Mouse (Mus musculus): ENCODE measurements at regions not wholly inside any gene's neighbourhood (a gene's known extent, or its start where the extent isn't known, plus 50 kb on each side); places are given as distances from the start of the nearest gene placed in this dataset.
A peak's percentile ranks its signal among the peaks of the same experiment; 100 is the strongest.
"Not testable (repeated sequence)": the region's sequence is repeated elsewhere in the genome, so short reads cannot be mapped to it uniquely, and the experiment has no call there.

DNA sequence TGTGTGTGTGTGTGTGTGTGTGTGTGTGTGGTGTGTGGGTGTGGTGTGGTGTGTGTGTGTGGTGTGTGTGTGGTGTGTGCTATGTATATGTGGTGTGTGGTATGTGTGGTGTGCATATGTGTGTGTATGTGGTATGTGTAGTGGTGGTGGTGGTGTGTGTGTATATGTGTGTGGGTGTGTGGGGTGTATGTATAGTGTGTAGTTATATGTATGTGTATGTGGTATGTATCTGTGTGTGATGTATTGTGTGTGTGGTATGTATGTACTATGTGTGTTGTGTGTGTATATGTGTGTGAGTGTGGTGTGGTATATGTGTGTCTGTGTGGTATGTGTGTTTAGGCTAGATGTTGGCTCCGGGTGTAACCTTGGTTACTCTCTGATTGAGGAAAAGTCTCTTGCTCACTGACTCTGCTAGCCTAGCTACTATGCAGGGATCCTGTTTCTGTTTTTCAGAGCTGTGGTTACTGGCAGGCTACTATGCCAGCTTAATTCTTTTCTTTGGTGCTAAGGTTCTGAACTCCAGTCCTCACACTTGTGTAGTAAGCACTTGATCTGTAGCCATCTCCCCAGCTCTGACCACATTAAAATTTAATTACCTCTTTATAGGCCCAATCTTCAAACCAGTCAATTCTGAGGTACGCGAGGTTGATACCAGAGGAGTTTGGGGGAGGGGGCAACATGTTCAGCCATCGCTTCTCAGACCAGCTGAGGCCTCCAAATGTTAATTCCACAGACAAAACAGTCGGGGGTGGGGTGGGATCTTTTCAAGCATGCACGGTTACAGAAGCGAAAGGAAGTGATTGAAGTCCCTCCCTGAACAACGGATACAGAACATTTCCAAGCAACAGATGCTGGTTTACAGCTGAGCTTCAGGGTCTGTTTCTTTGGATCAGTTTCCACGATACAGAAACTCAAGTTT, 126.4 kb upstream of the Camk1g start:
- H3K27ac ChIP-seq, result no peak overlapping the region
- WGBS, result 40% methylated on average over 9 of the region's 9 CpGs

DNA sequence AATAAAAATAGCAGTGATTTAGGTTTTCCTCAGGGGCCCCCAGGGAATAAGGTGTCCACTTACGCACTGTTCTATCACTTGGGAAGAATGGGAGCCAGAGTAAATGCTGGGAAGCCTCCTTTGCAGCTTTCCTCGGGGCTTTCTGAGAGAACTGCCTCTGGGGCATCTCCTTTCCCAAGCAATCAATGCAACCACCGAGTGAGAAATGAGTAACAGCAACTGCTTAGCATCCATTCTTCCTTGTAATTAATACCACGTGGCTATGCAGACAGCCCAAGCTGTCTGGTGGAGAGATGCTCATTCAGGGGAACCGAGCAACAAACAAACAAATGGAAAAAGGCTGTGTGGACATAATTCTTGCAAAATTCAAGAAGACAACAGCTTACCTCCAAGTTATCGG, 117.9 kb upstream of the Camk1g start:
- Histone ChIP-seq H3K9me3 (no peaks in the 10 kb centered on the region), H3K36me3 (no peaks in the 10 kb centered on the region), H3K4me2 (replicated peaks) (no peak overlapping the region), H3K27ac (no peak overlapping the region), H3K9ac (no peak overlapping the region), H3K4me3 (no peak overlapping the region), H3K27me3 (no peaks in the 10 kb centered on the region), H3K4me1 (peaks cover 8% of the 10 kb centered on the region; the same call in 1 of the 2 replicates)
- WGBS, result 25% methylated on average over 6 of the region's 6 CpGs
- no peak for ATAC-seq (ENCODE audit: insufficient number of reproducible peaks, insufficient read depth, low FRiP score, low TSS enrichment)

More for the DNA sequence above, 126.4 kb upstream of the Camk1g start:
- Histone ChIP-seq H3K27me3 (0 out of 2 replicates have a peak, but pooled peaks cover 3% of the 10 kb centered on the region), H3K4me2 (replicated peaks) (no peak overlapping the region), H3K4me3 (no peak overlapping the region), H3K9ac (peak overlapping the region; percentile 29; the same call in 1 of the 2 replicates), H3K4me1 (peaks cover 2% of the 10 kb centered on the region; the same call in 1 of the 2 replicates), H3K9me3 (no peaks in the 10 kb centered on the region), H3K36me3 (no peaks in the 10 kb centered on the region)
- 0 out of 2 replicates have a peak, but pooled peaks have one; percentile 47 for ATAC-seq (ENCODE audit: insufficient number of reproducible peaks, insufficient read depth, low FRiP score, low TSS enrichment)

DNA sequence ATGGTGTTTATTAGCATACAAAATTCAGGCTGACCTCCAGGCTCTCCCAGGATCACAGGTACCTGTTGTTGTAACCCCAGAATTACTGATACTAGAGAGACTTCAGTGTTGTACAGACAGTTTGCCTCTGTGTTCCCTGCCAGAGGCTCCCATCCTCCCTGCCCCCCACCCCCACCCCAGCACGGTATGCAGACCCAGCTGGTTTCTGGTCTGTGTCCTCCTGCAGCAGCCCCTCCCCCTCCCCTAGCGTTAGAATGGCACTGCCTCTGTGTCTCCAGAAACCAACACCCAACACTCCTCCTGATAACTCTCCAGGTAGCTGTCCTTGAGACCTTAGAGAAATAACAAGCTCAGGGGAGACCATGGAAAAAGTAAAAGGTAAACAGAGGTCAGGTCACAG, 116.6 kb upstream of the Camk1g start:
- H3K4me1 ChIP-seq; H3K27me3 ChIP-seq; H3K36me3 ChIP-seq; H3K4me3 ChIP-seq; ATAC-seq (ENCODE audit: insufficient number of reproducible peaks, insufficient read depth, low FRiP score, low TSS enrichment); H3K9me3 ChIP-seq; H3K9ac ChIP-seq; H3K27ac ChIP-seq; H3K4me2 ChIP-seq (replicated peaks): not testable (repeated sequence)
- 3% methylated on average over 2 of the region's 2 CpGs for WGBS

DNA sequence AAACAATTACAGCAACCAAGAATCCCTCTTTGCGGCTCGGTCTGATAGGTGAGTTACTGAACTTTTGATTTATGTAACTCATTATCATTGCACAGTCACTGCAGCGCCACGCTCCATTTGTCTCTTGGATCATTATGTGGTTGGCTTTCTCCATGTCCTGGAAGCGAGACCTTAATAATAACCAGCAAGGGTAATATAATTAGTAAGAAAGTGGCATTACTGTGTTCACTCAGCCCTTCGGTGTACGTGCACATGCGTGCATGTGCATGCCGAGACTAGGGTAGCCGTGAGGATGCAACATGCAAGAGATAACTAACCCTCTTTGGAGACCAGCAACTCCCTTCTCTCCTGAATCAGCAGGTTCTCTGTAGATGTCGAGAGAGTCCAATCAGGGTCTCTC, 114.9 kb upstream of the Camk1g start:
- peaks cover 8% of the 10 kb centered on the region; the same call in 1 of the 2 replicates for H3K4me1 ChIP-seq
- no peaks in the 10 kb centered on the region for H3K27me3 ChIP-seq
- H3K4me3 ChIP-seq, result no peak overlapping the region
- H3K36me3 ChIP-seq, result no peaks in the 10 kb centered on the region
- H3K4me2 ChIP-seq (replicated peaks), result no peak overlapping the region
- H3K9ac ChIP-seq, result no peak overlapping the region
- no peak overlapping the region for H3K27ac ChIP-seq
- ATAC-seq (ENCODE audit: insufficient number of reproducible peaks, insufficient read depth, low FRiP score, low TSS enrichment), result no peak
- H3K9me3 ChIP-seq, result no peaks in the 10 kb centered on the region
- WGBS, result 87% methylated on average over 11 of the region's 11 CpGs

DNA sequence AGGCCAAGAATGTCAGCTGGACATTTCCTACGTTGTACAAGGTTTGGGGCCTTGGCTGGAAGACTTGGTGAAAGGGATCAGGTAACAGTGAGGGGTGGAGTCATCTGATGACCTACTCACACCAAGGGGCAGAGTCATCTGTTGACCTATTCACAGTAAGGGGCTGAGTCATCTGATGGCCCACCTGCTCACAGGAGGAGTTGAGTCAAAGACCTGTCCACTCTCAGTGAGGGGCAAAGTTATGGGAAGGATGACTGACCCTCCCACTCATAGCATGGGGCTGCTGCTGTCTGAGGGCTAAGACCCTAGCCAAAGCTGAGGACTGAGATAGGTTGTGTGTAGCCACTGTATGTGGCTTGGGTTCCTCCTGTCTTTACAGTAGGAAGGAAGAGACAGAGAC, 107.2 kb upstream of the Camk1g start:
- H3K9ac ChIP-seq, result no peak overlapping the region
- H3K36me3 ChIP-seq, result no peaks in the 10 kb centered on the region
- no peaks in the 10 kb centered on the region; the same call in 1 of the 2 replicates for H3K4me1 ChIP-seq
- H3K27me3 ChIP-seq, result no peaks in the 10 kb centered on the region
- WGBS, result 19% methylated on average over 1 of the region's 1 CpGs
- no peak for ATAC-seq (ENCODE audit: insufficient number of reproducible peaks, insufficient read depth, low FRiP score, low TSS enrichment)
- no peak overlapping the region for H3K4me2 ChIP-seq (replicated peaks)
- H3K27ac ChIP-seq, result no peak overlapping the region
- no peaks in the 10 kb centered on the region for H3K9me3 ChIP-seq
- no peak overlapping the region for H3K4me3 ChIP-seq

DNA sequence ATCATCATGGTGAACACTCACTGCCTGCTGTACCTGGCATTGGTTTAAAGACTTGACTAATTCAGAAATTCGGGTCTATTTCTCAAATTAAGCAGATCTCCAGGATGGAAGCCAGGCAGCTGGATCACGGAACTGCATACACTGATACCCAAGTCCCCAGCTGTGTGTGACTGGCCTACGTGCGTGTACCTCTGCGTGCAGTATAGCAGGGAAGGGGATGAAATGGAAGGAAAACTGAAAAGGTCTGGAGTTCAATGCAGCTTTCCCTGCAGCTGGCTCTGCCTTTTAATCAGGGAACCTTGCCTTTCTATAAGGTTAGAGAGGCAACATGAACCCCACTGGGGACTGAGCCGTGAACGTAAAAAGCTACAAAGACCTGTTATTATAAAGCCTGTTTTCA, 106.7 kb upstream of the Camk1g start:
- Histone ChIP-seq H3K27ac (no peak overlapping the region), H3K36me3 (no peaks in the 10 kb centered on the region), H3K4me3 (no peak overlapping the region), H3K4me2 (replicated peaks) (no peak overlapping the region), H3K4me1 (no peaks in the 10 kb centered on the region; the same call in 1 of the 2 replicates), H3K9me3 (no peaks in the 10 kb centered on the region), H3K27me3 (no peaks in the 10 kb centered on the region), H3K9ac (no peak overlapping the region)
- no peak for ATAC-seq (ENCODE audit: insufficient number of reproducible peaks, insufficient read depth, low FRiP score, low TSS enrichment)
- WGBS, result 58% methylated on average over 7 of the region's 7 CpGs

DNA sequence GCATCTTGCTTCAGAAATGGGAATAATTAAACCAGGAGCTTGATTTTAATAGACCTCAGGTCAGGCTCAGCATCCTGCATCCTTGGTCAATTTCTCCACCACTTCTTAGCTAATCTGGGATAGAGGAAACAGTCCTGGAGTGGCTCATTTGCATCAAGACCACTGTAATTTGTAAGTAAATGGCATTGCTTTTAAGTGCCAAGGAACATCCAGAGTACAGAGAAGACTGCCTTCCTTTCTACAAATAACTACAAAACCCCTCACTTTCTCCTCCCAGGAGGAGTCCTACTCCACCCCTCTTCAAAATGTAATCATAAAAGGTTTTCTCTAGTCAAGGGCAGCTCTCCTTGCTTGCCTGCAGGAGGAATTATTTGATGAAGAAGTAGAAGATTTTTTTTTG, 96.2 kb upstream of the Camk1g start:
- no peaks in the 10 kb centered on the region for H3K36me3 ChIP-seq
- no peak overlapping the region for H3K9ac ChIP-seq
- H3K4me3 ChIP-seq, result no peak overlapping the region
- no peak overlapping the region for H3K4me2 ChIP-seq (replicated peaks)
- no peak for ATAC-seq (ENCODE audit: insufficient number of reproducible peaks, insufficient read depth, low FRiP score, low TSS enrichment)
- no peaks in the 10 kb centered on the region for H3K27me3 ChIP-seq
- no peaks in the 10 kb centered on the region for H3K4me1 ChIP-seq
- H3K9me3 ChIP-seq, result no peaks in the 10 kb centered on the region
- no peak overlapping the region for H3K27ac ChIP-seq

DNA sequence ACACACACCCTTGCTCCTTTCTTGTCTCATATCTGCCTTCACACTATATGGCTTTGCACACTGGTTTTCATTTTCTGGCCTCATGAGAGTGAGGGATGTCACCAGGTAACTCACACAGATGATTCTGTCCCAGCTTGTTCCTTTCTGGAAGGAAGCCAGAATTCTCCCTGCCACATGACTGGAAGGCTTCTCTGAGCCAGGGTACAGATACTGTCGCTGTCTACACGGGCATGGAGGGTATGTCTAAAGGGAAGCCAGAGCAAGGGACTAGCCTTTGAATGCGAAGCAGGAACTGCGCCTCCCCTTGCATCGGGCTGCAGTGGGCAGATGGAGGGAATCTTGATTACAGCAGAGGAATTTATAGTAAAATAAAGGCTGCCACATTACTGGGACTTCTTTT, 89.6 kb upstream of the Camk1g start:
- H3K4me3 ChIP-seq, result no peak overlapping the region
- H3K9me3 ChIP-seq, result no peaks in the 10 kb centered on the region
- ATAC-seq (ENCODE audit: insufficient number of reproducible peaks, insufficient read depth, low FRiP score, low TSS enrichment), result no peak
- H3K36me3 ChIP-seq, result no peaks in the 10 kb centered on the region
- H3K4me1 ChIP-seq, result no peaks in the 10 kb centered on the region
- H3K4me2 ChIP-seq (replicated peaks), result no peak overlapping the region
- H3K9ac ChIP-seq, result no peak overlapping the region
- no peak overlapping the region for H3K27ac ChIP-seq
- 80% methylated on average over 5 of the region's 5 CpGs for WGBS
- no peaks in the 10 kb centered on the region for H3K27me3 ChIP-seq

DNA sequence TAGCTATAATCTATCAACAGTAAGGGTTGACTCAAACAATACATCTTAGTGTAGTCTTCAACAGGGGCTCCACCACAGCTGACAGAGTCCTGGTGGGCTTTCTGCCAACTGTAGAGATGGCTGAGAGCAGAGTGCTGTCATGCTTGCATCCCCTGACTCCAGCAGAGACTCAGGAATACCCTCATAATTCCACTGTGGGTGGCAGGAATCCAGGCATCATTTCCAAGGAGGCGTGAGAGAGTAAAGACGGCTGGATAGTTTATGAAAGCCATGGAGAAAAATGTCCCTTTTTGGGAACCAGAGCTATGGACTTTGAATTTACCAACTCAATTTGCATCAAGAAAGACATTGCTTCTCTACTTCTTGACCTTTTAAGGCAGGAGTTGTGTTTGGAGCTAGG, 87.8 kb upstream of the Camk1g start:
- Histone ChIP-seq H3K4me2 (replicated peaks) (no peak overlapping the region), H3K9ac (no peak overlapping the region), H3K27ac (no peak overlapping the region), H3K36me3 (no peaks in the 10 kb centered on the region), H3K9me3 (no peaks in the 10 kb centered on the region), H3K4me1 (no peaks in the 10 kb centered on the region), H3K27me3 (no peaks in the 10 kb centered on the region), H3K4me3 (no peak overlapping the region)
- no peak for ATAC-seq (ENCODE audit: insufficient number of reproducible peaks, insufficient read depth, low FRiP score, low TSS enrichment)
- 93% methylated on average over 2 of the region's 2 CpGs for WGBS

DNA sequence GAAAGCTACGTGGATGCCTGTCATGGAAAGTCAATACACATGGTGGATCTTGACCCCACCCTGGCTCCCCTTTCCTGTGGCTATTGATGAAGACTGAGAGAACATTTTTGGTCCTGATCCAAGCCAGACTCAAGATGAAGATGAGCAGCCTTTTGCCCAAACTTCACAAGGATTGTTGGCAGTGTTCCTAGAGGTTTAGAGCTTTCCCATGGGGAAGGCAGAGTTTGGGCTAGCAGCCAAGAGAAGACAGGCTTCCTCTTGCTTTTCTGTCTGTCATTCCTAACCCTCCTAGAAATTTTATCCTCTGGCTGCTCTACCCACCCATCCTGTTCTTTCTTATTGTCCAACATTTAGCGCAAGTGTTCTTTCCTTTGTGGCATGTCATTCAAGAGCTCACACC, 83.6 kb upstream of the Camk1g start:
- H3K9ac ChIP-seq, result no peak overlapping the region
- no peak overlapping the region for H3K4me3 ChIP-seq
- H3K27me3 ChIP-seq, result no peaks in the 10 kb centered on the region
- ATAC-seq (ENCODE audit: insufficient number of reproducible peaks, insufficient read depth, low FRiP score, low TSS enrichment), result no peak
- no peak overlapping the region for H3K27ac ChIP-seq
- H3K4me1 ChIP-seq, result peaks cover 6% of the 10 kb centered on the region; the same call in 1 of the 2 replicates
- 82% methylated on average over 2 of the region's 2 CpGs for WGBS
- no peaks in the 10 kb centered on the region for H3K36me3 ChIP-seq
- no peak overlapping the region for H3K4me2 ChIP-seq (replicated peaks)
- H3K9me3 ChIP-seq, result no peaks in the 10 kb centered on the region

DNA sequence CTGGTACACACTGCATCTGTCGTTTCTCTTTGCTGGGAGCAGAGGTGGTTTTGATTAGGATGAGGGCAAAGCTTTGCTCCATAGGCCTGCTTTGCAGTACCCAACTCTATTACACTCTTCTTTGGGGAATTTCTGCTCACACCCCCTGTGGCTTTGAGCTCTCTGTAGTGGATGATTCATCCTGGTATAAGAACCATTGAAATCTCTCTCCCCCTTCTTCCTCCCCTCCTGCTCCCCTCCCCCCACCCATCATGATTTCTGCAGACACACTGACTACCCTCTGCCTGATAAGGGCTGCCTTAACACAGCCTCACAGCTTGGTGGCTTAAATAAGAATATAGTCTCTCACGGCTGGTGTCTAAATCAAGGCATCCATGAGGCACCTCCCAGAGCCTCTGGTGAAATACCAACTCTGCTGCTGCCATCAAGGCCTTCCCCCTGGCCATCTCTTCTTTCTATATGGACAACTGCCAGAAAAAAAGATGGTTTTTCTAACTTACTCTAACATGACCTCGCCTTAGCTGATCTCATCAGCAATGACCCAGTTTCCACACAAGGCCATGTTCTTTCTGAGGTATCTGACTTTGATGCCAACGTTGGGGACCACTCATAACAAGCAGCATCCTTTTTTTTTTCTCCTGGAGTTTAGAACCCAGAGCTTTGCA, 81.5 kb upstream of the Camk1g start:
- H3K4me2 ChIP-seq (replicated peaks), result no peak overlapping the region
- H3K9me3 ChIP-seq, result no peaks in the 10 kb centered on the region
- H3K27ac ChIP-seq, result no peak overlapping the region
- ATAC-seq (ENCODE audit: insufficient number of reproducible peaks, insufficient read depth, low FRiP score, low TSS enrichment), result peak; percentile 10; the same call in 1 of the 2 replicates
- H3K27me3 ChIP-seq, result no peaks in the 10 kb centered on the region
- no peaks in the 10 kb centered on the region for H3K36me3 ChIP-seq
- peaks cover 6% of the 10 kb centered on the region; the same call in 1 of the 2 replicates for H3K4me1 ChIP-seq
- H3K4me3 ChIP-seq, result no peak overlapping the region
- H3K9ac ChIP-seq, result no peak overlapping the region
- 57% methylated on average over 4 of the region's 4 CpGs for WGBS

DNA sequence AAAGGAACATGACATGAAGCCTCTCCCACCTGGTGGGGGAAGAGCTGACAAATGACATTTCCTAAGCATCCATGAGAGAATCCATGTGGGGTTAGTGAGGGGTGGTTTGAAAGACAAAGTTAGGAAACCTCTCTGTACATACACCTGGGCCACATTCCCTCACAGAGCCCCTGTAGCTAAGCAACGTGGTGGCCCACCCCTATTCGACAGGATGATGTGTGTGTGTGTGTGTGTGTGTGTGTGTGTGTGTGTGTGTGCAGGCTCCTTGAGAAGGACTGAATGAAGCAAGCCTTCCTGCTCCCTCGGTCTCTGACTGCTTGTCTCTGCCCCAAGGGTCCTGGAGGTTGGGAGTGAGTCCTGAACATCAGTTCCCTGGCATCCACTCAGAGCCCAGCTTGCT, 80.7 kb upstream of the Camk1g start:
- Histone ChIP-seq H3K9me3 (no peaks in the 10 kb centered on the region), H3K4me2 (replicated peaks) (no peak overlapping the region), H3K9ac (no peak overlapping the region), H3K27me3 (no peaks in the 10 kb centered on the region), H3K4me3 (no peak overlapping the region), H3K4me1 (peaks cover 6% of the 10 kb centered on the region; the same call in 1 of the 2 replicates), H3K36me3 (no peaks in the 10 kb centered on the region), H3K27ac (no peak overlapping the region)
- 32% methylated on average over 3 of the region's 3 CpGs for WGBS
- no peak for ATAC-seq (ENCODE audit: insufficient number of reproducible peaks, insufficient read depth, low FRiP score, low TSS enrichment)

Data from embryonic facial prominence, embryonic 12.5 days (tissue).